Mouse (Mus musculus) megakaryocyte, adult 5-6 weeks (primary cell): Measurements from ENCODE around the gene Inpp5e. TPM values are rescaled to one million over a fixed set of nuclear protein-coding genes. Genes with fewer than 3 reads are reported as not detected.

ENCODE experiments used
- ATAC-seq: 2 replicates; pipeline ENCODE4 v1.8.0; 2016; ENCODE audit warnings: mild to moderate bottlenecking, inconsistent platforms; ENCODE audit not compliant: poor library complexity, severe bottlenecking
- total RNA-seq, 2 experiments: library from RNA; stranded (forward) in 1 of 2; stranded (reverse) in 1 of 2; fragments of 153-499, 151-499 nt in 1 of 2; fragments of 221-1000, 200-1000 nt in 1 of 2; gene quantifications; 2 replicates each; pipeline versions ENCODE4 v1.2.3 to v1.2.4; 2015 to 2017

Inpp5e gene
- total RNA-seq, 2 experiments from 2014 or later = 10.4 to 13.2 TPM

DNA sequence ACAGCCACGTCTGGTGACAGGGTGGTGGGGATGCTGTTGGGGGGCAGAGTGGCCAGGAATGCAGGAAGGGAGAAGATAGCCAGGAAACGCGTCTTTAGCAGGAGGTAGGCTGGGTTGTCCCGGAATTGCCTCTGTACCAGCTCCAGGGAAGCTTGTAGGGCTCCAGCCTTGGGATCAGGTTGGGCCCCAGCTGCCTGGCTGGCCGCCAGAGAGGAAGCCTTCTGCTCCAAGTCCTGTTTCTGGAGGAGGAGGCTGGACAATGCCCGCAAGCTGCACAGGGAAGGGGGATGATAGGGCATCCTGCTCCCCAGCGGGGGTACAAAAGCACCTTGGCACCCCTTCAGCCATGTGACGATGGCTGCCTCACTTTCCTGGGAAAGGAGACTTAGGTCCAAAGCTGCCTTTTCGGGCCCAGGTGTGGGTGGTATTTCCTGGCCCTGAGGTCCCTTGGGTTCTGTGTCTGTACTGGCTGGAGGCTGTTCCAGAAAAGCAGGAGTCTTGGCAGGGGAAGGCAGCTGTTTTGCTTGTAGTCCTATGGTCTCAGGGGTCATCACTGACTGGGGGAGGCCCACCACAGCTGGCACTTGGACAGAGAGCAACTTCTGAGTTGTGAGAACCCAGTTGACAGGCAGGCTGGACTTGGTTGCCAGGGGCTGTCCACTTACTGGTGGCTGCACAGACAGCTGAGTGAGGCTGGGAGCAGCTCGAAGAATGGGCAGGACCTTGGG, 44.1 kb downstream of the Inpp5e start:
- ATAC-seq = no peak

DNA sequence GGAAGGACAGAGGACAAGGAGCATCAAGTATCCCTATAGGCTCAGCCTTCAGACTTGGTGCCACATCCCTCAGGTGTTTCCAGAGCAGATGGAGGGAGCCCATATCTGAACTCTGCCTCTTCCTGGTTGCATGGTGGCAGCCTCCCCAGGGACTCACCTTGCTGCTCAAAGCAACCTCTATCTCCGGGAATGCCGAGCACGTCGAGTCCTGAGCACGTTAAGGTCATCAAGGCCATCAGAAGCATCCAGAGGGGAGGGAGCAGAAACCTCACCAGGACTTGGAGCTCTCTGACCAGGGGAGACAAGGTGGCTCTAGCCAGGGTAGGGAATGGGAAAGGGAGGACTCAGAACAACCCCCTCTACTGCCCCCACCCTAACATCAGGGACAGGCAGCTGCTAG, 45.5 kb downstream of the Inpp5e start:
- ATAC-seq = no peak

DNA sequence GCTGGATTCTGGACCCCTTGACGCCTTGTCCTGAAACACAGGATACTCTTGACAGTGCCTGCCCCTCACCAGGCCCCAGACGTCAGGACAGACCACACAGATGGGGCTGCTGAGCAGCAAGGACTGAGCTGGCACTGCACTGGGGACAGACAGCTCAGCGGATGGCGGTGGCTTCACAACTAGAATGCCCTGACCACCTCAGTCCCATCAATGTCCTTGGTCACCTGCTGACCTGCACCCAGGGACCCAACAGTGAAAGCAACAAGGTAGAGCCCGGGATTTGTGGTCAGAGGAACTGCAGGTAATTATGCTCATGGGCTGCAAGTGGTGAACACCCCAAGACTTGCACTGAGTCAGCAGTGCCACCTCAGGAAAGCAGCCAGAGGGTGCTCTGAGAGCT, 46.0 kb downstream of the Inpp5e start:
- no peak for ATAC-seq

DNA sequence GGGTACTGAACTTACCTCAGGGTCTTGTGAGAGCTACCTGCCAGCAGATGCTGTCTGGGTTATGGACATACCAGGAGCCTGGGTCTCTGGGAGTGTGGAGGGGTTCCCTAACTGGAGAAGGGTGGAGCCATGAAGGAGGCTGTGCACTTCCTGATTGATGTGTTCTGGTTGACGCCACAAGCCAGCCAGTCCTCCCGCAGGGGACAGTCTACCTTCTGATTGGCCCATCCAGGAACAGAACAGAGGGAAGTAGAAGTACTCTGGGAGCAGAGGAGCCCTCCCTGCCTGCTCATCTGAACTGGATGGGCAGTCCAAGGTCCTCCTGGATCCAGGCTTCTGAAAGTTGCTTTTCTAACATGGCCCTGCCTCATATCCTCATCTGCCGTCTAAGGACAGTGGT, 48.2 kb downstream of the Inpp5e start, which contains the start of gene Card9:
Gene Card9 (minus strand): TSS at position 147 of the 400 bp plus-strand sequence.
- peak; percentile 85 for ATAC-seq

DNA sequence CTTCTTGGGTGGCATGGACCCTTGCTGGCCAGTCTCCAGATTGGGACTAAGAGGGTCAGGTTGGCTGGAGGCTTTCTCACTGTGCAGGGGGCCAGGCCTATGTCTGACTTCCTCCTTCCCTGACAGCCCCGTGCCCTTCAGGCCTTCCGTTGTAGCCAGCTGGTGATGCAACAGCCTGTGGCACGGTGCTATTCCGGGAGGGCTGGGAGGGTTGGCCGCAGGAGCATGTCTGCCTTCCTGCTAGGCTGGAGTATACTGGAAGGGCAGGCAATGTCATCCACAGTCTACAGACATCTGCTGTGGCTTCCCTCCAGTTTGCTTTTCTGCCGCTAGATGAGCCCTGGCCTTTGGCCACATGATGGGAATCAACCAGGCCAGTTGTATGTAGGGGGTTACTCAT, 49.0 kb downstream of the Inpp5e start:
- peak; percentile 73 for ATAC-seq

DNA sequence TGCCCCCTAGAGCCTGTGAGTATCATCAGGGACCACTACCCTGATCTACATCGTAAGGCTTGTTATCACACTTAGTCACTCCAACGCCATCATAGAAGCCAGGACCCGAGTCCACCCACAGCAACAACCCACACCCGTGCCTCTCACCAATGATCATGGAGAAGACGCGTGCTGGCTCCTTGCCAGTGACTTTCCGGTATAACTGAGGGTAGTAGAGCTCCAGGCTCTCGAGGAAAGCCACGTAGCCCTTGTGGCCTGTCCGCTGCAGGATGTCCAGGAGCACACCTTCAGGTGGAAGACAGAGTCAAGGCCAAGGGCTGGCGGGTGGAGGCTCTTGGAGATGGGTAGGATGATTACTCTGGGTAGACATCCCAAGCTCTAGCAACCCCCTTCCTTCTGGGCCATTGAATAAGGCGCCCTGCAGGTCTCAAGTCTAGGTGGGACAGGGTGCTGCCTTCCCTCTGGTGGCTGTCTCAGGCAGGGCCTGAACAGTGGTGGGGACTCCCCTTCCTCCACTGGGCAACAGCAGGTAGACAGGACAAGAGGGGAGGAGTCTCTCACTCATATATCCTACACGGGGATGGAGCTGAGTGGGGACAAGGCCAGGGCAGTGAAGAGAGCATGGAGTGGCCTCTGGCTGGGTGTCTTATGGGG, 50.2 kb downstream of the Inpp5e start:
- ATAC-seq = no peak

DNA sequence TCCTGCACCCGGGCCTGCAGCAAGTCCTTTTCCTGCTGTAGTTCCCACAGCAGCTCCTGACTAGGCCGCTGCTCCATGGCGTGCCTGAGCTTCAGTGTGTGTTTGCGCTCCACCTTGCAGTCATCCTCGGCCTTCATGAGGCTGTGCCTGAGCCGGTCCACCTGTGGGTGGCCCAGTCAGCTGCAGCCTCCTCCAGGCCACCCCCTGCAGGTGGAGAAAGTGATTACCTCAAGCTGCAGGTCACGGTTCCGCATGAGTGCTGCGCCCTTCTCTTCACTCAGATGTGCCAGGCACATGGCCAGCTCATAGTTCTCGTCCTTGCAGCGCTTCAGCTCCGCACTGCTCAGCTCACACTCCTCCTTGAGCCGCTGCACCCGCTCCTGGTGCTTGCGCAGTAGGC, 51.5 kb downstream of the Inpp5e start:
- no peak for ATAC-seq

DNA sequence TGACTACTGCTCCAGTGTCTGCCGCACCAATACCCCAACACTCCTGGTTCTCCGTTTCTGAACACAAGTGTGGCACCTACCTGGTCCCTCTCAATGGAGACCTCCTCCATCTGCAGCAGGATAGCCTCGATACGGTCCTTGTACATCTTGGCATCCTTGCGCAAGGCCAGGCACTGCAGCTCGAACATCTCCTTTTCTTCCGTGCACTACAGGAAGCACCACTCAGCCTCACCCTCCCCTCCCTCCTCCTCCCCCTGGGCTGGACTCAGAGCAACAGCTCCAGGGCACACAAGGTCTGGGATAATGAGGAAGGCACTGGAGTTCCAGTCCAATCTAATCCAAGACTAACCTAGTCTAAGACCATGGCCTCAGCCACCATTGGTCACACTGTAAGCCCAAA, 52.3 kb downstream of the Inpp5e start:
- ATAC-seq = no peak

DNA sequence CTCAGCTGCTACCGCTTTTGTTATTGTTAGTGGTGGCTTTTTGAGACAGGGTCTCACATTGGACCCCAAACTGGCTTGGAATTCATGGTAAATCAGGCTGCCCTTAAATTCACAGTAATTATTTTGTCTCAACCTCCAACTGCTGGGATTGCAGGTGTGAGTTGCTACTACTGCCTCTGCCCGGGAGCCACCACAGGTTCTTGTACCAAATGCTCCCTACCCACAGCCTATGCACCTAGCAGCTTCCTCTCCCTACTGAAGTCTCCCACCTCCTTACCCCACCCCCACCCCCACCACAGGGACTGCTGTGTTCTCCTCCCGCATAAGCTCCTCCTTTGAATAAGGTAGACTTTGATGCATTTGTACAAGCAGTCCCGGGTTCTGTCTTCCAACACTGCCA, 52.8 kb downstream of the Inpp5e start:
- no peak for ATAC-seq

DNA sequence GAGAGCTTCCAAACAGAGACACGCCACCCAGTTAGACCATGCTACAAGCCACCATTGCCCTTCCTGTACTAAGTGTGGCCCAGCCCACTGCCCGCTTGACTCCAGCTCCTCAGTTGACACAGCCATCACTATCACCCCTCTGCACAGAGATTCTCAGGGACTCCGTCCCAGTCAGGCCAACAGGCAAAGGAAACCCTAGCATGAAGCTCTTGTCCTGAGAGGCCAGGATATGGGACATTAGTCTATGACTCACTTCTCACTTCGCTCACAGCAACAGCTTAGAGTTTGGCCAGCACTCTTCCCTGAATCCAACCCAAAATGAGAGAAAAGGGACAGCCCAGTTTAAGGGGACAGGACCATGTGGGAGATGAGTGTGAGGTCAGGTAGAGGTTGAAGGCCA, 54.6 kb downstream of the Inpp5e start:
- no peak for ATAC-seq

DNA sequence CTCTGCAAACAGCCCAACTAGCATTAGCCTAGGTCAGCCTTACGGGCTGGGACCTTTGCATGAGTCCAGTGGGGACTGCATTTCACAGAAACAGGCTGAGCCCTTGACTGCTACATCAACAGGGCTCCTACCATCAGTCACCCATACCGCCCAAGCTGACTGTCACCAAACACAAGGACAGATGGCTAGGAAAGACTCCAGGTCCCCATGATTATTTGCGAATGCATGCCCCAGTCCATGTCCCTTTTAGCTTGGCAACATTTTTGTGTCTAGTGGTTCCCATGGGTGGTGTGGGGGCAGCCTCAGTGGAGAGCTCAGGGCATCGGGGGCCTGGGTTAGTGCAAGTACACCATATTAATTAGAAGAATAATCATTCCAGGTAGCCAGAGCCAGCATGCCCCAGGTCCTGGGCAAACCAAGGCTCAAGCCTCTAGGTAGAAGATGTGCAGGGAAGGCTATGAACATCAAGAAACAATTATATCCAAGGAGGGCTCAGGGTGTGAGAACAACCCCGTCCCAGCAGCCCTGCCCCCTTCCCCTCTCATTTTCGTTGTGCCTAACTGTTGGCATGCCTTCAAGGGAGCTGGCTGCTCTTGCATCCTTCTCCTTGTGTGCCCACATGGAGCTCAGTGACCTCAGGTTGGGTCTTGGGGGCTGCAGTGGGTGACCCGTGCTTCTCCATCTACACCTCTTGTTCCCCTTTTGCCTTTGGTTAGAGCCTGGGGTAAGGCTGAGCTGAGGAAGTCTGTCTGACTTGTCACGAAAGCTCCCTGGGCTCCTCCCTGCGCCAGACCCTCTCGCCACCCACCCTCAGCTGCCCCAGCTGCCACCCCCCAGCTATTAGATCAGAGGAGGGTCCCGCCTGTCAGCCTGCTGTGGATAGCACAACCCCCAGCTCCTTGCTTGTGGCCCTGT, 55.7 kb downstream of the Inpp5e start:
- ATAC-seq = no peak

DNA sequence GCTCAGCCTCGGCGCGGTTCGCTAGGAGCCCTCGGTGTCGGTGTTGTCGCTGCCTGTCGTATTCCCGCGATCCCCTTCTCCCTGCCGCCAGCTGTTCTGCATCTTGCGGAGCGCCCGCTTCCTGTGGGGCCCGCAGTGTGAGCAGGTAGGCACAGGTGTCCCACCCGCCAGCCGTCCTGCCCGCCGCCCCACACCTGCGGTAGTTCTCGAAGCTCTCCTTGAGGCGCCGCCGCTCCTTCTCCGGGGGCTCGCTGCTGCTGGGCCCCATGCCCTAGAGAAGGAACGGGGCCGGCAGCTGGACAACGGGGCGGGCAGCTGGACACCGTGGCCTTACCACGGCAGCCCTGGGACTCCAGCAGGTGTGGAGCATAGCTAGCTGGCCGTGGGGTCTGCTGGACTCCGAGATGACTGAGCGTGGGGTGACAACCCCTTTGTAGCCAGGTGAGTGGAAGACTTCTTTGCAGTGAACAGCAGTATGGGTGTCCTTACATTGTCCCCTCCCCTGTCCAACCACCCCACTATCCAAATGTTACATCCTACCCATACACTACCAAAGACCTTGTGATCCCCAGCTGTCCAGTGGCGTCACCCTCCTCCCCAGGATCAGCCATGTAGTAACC, 56.6 kb downstream of the Inpp5e start:
- ATAC-seq = peak; percentile 17

DNA sequence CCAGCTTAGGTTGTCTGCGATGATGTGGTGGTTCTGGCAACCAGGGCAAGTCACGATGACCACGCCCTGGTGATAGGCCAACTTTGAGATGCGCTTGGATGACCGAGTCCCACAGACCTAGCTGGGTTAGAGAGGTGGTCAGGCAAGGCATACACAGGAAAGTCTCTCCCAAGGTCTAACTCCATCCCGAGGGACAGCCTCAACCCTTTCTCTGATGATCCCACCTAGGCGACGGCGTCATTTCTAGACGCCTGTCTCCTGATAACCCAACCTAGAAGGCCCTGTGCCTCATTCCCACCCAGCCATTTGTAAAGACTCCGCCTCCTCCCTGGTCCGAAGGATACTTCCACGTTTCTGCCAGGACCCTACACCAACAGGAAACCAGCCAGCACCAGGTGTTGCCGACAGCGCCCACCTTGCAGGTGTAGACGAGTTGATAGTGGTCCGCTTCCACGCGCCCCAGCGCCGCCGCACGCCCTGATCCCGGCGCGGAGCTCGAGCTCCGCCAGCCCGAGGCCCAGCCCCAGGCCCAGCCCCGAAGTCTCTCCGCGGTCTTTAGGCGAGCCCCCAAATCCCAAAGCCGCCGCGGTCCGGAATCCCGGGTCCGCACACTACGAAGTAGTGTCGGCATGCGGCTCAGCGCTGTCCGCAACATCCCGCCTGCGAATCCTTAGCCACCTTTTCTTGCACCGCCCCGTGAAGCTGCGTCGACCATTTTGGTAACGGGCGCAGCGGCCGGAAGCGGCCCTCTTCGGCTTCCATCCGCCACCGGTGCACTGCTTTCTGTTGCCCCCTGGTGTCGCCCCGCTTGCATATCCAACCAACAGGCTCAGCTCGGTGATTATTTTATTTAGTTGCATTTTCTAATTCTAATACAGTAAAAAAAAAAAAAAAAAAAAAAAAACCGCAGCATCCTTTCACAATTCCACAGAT, 57.4 kb downstream of the Inpp5e start, which contains the start of gene Dnlz:
Gene Dnlz (minus strand): TSS at position 753 of the 933 bp plus-strand sequence.
- peak; percentile 93 for ATAC-seq

DNA sequence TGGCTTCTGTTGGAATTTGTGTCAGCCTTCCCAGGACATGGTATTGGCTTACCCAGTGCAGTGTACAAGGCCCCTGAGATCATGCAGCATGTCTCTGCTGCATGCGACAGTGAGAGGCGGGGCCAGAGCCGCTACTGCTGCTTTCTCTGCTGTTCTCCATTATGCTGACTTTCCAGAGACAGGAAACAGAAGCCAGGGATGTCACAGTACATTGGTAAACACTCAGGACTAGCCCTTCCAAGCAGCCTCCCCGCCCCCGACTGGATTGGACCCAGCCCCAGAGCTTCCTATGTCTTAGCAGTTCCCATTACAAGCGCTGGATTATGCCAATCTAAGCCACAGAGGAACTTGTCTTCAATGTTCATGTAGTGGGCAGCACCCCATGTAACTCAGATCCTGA, 60.8 kb downstream of the Inpp5e start:
- no peak for ATAC-seq

Other genes with a start within 250 kb of the Inpp5e start
- gene Lhx3, start 200.9 kb downstream of the Inpp5e start, total RNA-seq (2015) = not detected in 2 replicates
- not detected in 2 replicates for gene Lhx3, start 200.9 kb downstream of the Inpp5e start, total RNA-seq (2017)
- gene Qsox2, start 171.7 kb downstream of the Inpp5e start, total RNA-seq (2015) = 3.5 and 4.7 TPM in 2 replicates
- 1.9 and 2.5 TPM in 2 replicates for gene Qsox2, start 171.7 kb downstream of the Inpp5e start, total RNA-seq (2017)
- gene Ccdc187, start 114.6 kb downstream of the Inpp5e start, total RNA-seq (2015) = not detected in 2 replicates
- gene Ccdc187, start 114.6 kb downstream of the Inpp5e start, total RNA-seq (2017) = not detected in 2 replicates
- gene Gpsm1, start 93.7 kb downstream of the Inpp5e start, total RNA-seq (2015) = 1.9 and 2.4 TPM in 2 replicates
- 2.2 and 4.0 TPM in 2 replicates for gene Gpsm1, start 93.7 kb downstream of the Inpp5e start, total RNA-seq (2017)
- gene Dnlz, start 57.1 kb downstream of the Inpp5e start, total RNA-seq (2015) = 4.4 and 5.8 TPM in 2 replicates
- 5.1 TPM in 2 replicates for gene Dnlz, start 57.1 kb downstream of the Inpp5e start, total RNA-seq (2017)
- gene Card9, start 48.3 kb downstream of the Inpp5e start, total RNA-seq (2015) = 42.6 and 45.3 TPM in 2 replicates
- 141 and 169 TPM in 2 replicates for gene Card9, start 48.3 kb downstream of the Inpp5e start, total RNA-seq (2017)
- 6.1 and 10.7 TPM in 2 replicates for gene Snapc4, start 28.6 kb downstream of the Inpp5e start, total RNA-seq (2015)
- gene Snapc4, start 28.6 kb downstream of the Inpp5e start, total RNA-seq (2017) = 12.2 and 13.3 TPM in 2 replicates
- 62.2 and 76.5 TPM in 2 replicates for gene Entr1, start 19.9 kb downstream of the Inpp5e start, total RNA-seq (2015)
- gene Entr1, start 19.9 kb downstream of the Inpp5e start, total RNA-seq (2017) = 60.4 and 63.4 TPM in 2 replicates
- gene Pmpca, start 19.9 kb downstream of the Inpp5e start, total RNA-seq (2015) = 26.4 and 27.1 TPM in 2 replicates
- gene Pmpca, start 19.9 kb downstream of the Inpp5e start, total RNA-seq (2017) = 35.0 and 38.5 TPM in 2 replicates
- gene Sec16a, start 36.0 kb upstream of the Inpp5e start, total RNA-seq (2015) = 41.6 and 43.9 TPM in 2 replicates
- 31.1 and 34.6 TPM in 2 replicates for gene Sec16a, start 36.0 kb upstream of the Inpp5e start, total RNA-seq (2017)
- 37.6 and 43.0 TPM in 2 replicates for gene Notch1, start 107.5 kb upstream of the Inpp5e start, total RNA-seq (2015)
- gene Notch1, start 107.5 kb upstream of the Inpp5e start, total RNA-seq (2017) = 22.3 and 48.3 TPM in 2 replicates
- gene Egfl7, start 170.8 kb upstream of the Inpp5e start, total RNA-seq (2015) = 1.6 and 3.1 TPM in 2 replicates
- gene Egfl7, start 170.8 kb upstream of the Inpp5e start, total RNA-seq (2017) = 3.7 and 3.9 TPM in 2 replicates
- gene Gm20532, start 177.4 kb upstream of the Inpp5e start, total RNA-seq (2015) = 0.36 TPM in 1 of 2 replicates, not detected in the other
- gene Gm20532, start 177.4 kb upstream of the Inpp5e start, total RNA-seq (2017) = not detected in 2 replicates
- 37.0 and 41.9 TPM in 2 replicates for gene Agpat2, start 195.2 kb upstream of the Inpp5e start, total RNA-seq (2015)
- gene Agpat2, start 195.2 kb upstream of the Inpp5e start, total RNA-seq (2017) = 38.1 and 43.6 TPM in 2 replicates
- gene Fam69b, start 219.3 kb upstream of the Inpp5e start, total RNA-seq (2015) = 0.33 TPM in 1 of 2 replicates, not detected in the other
- 0.11 and 0.33 TPM in 2 replicates for gene Fam69b, start 219.3 kb upstream of the Inpp5e start, total RNA-seq (2017)